Mouse (Mus musculus): Measurements from ENCODE around the gene Gars.

Gene Gars

GRCm38 (mm10) chr6:55037799-55038670 is at the start of gene Gars:
Gene Gars, plus strand, starts transcription at chr6:55038007.
- DNase-seq (ENCODE audit: low spot score): peak; percentile 86

- DNase-seq (ENCODE audit: low spot score): no peak
Measured at GRCm38 (mm10) chr6:54988141-54988540, 49.7 kb upstream of the Gars start.

DNA sequence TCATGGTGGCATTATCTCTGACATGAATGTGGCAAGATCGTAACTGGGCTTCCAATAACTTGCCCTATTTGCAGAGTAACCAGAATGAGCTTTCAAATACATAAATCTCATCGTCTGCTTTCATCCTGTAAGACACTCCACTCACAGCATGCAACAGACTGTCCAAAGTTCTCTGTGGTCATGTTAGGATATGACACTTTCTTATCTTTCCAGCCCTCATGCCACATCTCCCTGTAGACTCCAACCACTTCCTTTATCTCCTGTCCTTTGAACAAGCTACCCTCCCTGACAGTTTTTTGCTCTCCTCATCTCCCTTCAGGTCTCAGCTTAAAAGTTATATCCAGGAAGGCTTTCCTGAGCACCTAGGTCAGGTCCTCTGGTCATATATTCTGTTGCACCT is 46.6 kb upstream of the Gars start:
- no peak for DNase-seq (ENCODE audit: low spot score)

GRCm38 (mm10) chr6:54992141-54992540 is 45.7 kb upstream of the Gars start:
- no peak for DNase-seq (ENCODE audit: low spot score)

- peak; percentile 98 for DNase-seq (ENCODE audit: low spot score)
Measured at GRCm38 (mm10) chr6:54992734-54993260, 45.0 kb upstream of the Gars start, which contains the start of gene Ggct. Gene Ggct, minus strand, starts transcription at chr6:54992950.

DNA sequence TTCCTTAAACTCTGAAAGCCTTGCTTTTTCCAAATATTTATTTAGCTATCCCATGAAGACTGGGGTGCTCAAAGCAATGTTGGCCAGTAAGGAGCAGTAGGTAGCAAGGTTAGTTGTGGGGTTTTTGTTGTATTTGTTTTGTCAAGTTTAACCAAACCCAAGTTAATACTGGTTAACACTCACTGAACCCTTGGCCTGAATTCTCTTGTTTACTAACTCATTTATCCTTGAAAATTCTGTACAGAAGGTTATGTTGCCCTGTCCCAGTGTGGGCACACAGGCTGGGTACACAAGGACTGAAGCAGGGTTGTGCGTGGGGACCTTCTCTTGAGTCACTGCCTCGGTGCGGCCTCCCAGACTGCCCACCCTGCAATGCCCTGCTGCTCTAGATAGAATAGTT is 41.4 kb upstream of the Gars start:
- no peak for DNase-seq (ENCODE audit: low spot score)

GRCm38 (mm10) chr6:54997726-54998125 is 40.1 kb upstream of the Gars start:
- DNase-seq (ENCODE audit: low spot score): no peak

DNA sequence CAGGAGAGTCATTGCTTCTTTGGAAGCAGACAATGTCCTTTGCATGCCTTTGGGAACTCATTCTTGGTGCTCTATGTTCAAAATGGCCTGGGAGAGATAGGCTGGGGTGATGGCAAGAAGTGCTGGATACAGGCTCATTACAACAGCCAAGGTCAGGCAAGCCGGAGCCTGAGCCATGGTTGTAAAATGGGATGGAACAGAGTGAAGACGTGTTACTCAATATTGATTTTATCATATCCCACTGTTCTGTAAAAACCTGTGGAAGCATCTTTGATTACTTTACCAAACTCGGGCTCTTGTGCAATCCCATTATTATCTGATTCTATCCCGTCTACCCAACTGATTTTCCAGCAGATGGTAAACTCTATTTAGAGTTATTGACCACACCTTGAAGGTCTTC is 36.5 kb upstream of the Gars start:
- no peak for DNase-seq (ENCODE audit: low spot score)

DNA sequence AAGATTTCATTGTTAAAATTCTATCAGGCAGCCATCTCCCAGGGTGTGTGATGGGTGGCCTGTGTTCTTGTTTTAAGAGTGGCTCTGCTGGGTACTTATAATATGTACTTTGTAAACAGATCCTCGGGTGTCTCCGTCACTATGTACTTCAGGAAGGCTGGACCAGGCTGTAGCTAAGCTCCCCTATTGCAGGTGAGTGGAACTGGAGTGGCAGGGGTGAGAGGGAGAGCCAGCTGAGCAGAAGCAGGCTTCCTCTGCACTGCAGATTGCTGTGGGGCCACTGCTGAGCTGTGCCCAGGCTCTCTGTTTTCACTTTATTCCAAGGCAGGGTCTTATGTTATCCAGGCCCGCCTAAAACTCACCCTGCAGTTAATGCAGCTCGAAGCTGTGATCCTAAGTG is 35.4 kb upstream of the Gars start:
- no peak for DNase-seq (ENCODE audit: low spot score)

DNA sequence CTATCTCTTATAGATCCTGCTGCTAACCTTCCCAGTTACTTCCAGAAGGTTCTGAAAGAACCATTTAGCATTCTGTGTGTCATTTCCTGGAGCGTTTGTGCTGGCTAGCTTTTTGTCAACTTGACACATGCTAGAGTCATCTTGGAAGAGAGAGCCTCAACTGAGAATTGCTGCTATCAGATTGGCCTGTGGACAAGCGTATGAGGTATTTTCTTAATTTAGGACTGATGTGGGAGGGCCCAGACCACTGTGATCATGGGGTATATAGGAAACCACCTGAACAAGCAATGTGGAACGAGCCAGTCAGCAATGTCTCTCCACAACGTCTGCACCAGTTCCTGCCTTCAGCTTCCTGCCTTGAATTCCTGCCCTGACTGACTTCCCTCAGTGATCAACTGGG is 34.2 kb upstream of the Gars start:
- DNase-seq (ENCODE audit: low spot score): no peak

GRCm38 (mm10) chr6:55008401-55008800 is 29.4 kb upstream of the Gars start:
- DNase-seq (ENCODE audit: low spot score): no peak

GRCm38 (mm10) chr6:55009391-55010230 is 28.2 kb upstream of the Gars start:
- no peak for DNase-seq (ENCODE audit: low spot score)

- no peak for DNase-seq (ENCODE audit: low spot score)
Measured at GRCm38 (mm10) chr6:55010330-55011091, 27.3 kb upstream of the Gars start.

- DNase-seq (ENCODE audit: low spot score): no peak
Measured at GRCm38 (mm10) chr6:55012516-55012915, 25.3 kb upstream of the Gars start.

GRCm38 (mm10) chr6:55014184-55014583 is 23.6 kb upstream of the Gars start:
- DNase-seq (ENCODE audit: low spot score): no peak

GRCm38 (mm10) chr6:55016236-55016635 is 21.6 kb upstream of the Gars start:
- DNase-seq (ENCODE audit: low spot score): peak; percentile 75

- DNase-seq (ENCODE audit: low spot score): peak; percentile 80
Measured at GRCm38 (mm10) chr6:55016710-55017583, 20.9 kb upstream of the Gars start.

- no peak for DNase-seq (ENCODE audit: low spot score)
Measured at GRCm38 (mm10) chr6:55018417-55018816, 19.4 kb upstream of the Gars start.

GRCm38 (mm10) chr6:55021806-55022205 is 16.0 kb upstream of the Gars start:
- DNase-seq (ENCODE audit: low spot score): no peak

- DNase-seq (ENCODE audit: low spot score): no peak
Measured at GRCm38 (mm10) chr6:55027642-55028041, 10.2 kb upstream of the Gars start.

DNA sequence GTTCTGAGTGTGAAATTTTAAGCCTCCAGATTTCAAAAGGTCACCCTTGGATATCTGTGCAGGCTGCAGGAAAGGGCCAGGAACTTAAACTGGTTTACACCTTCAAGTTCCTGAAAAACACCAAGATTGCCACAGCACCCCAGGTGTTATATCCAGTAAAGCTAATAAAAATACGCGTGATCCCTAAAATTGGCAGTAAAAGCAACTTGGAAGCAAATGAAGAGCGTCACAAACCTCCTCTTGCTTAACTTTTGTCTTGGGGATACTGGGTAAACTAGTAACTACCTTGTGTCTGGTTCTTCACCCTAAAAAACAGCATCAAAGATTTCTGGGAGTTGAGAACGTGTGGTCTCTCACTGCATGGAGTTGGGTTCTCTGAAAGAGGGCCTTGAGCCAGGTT is 1.1 kb upstream of the Gars start:
- DNase-seq (ENCODE audit: low spot score): no peak
